Mouse (Mus musculus) lung, adult 2 months (tissue): ENCODE data around the gene Ube2q1.

Experiments used
- CTCF ChIP-seq: fragments of 200-500 bp; IDR thresholded peaks from 2 replicates; pipeline ENCODE4 v1.5.1; 2011; ENCODE audit warnings: mild to moderate bottlenecking, low read length, control low read depth; ENCODE audit not compliant: insufficient read depth
- POLR2A ChIP-seq: fragments of 200-500 bp; IDR thresholded peaks from 2 replicates; pipeline ENCODE4 v1.6.1; 2011; ENCODE audit warnings: low read depth, mild to moderate bottlenecking, control low read depth, low read length, borderline replicate concordance; ENCODE audit errors: extremely low read depth

GRCm38 (mm10) chr3:89821096-89821513 lies 47.7 kb downstream of the Ube2q1 start:
- TF ChIP-seq CTCF = no peak
- no peak for TF ChIP-seq POLR2A
